Mouse (Mus musculus): ENCODE measurements around the gene Rdh11. TPM values are rescaled to one million over a fixed set of nuclear protein-coding genes. Genes with fewer than 3 reads are reported as not detected.
"Not testable (repeated sequence)": the region's sequence is repeated elsewhere in the genome, so short reads cannot be mapped to it uniquely, and the experiment has no call there.

Rdh11 gene
- polyA plus RNA-seq, 1 experiment from 2014 or later = 40.0 TPM

- Histone ChIP-seq H3K27ac (ENCODE audit: low read length) (peak overlapping the region; percentile 79), H3K4me3 (replicated peaks; ENCODE audit: low read length) (peak overlapping the region; percentile 74), H3K27me3 (replicated peaks; ENCODE audit: control insufficient read depth, insufficient read depth, low read length) (no peaks in the 10 kb centered on the region), H3K9me3 (ENCODE audit: control insufficient read depth, low read length) (no peaks in the 10 kb centered on the region), H3K4me1 (replicated peaks; ENCODE audit: control insufficient read depth, insufficient read depth, low read length) (peaks cover 13% of the 10 kb centered on the region), H3K9ac (replicated peaks; ENCODE audit: low read depth, low read length) (peak overlapping the region; percentile 73), H3K36me3 (ENCODE audit: control insufficient read depth, insufficient read depth) (peaks cover 12% of the 10 kb centered on the region; the same call in 1 of the 2 replicates), H3K4me2 (ENCODE audit: low read length) (peak overlapping the region; percentile 75)
- WGBS = under 1% methylated on average over 18 of the region's 18 CpGs
- peak; percentile 94 for ATAC-seq
Observed at GRCm38 (mm10) chr12:79190931-79191673, 991 bp downstream of the Rdh11 start.

DNA sequence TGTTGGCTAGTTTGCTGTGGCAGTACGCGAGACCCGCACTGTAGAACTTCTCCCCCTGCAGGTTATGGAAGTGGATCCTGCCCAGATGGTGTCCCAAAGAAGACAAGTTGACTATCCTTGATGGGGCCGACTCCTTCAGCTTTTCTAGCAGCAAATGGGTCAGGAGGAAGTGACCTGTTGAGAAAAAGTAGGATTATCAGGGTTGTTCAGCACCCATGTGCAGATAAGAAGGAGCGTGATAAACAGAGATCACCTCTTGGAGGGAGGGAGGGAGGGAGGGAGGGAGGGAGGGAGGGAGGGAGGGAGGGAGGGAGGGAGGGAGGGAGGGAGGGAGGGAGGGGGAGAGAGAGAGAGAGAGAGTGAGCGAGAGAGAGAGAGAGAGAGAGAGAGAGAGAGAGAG lies 6.9 kb downstream of the Rdh11 start:
- 86% methylated on average over 4 of the region's 6 CpGs for WGBS
- H3K4me2 ChIP-seq (ENCODE audit: low read length); H3K27me3 ChIP-seq (replicated peaks; ENCODE audit: control insufficient read depth, insufficient read depth, low read length); H3K9ac ChIP-seq (replicated peaks; ENCODE audit: low read depth, low read length); ATAC-seq; H3K9me3 ChIP-seq (ENCODE audit: control insufficient read depth, low read length); H3K27ac ChIP-seq (ENCODE audit: low read length); H3K4me1 ChIP-seq (replicated peaks; ENCODE audit: control insufficient read depth, insufficient read depth, low read length); H3K4me3 ChIP-seq (replicated peaks; ENCODE audit: low read length): not testable (repeated sequence)
- peaks cover 40% of the 10 kb centered on the region for H3K36me3 ChIP-seq (ENCODE audit: control insufficient read depth, insufficient read depth)

- Histone ChIP-seq H3K27me3 (replicated peaks; ENCODE audit: control insufficient read depth, insufficient read depth, low read length) (no peaks in the 10 kb centered on the region), H3K36me3 (ENCODE audit: control insufficient read depth, insufficient read depth) (peaks cover 3% of the 10 kb centered on the region), H3K9me3 (ENCODE audit: control insufficient read depth, low read length) (no peaks in the 10 kb centered on the region), H3K9ac (replicated peaks; ENCODE audit: low read depth, low read length) (no peak overlapping the region), H3K4me3 (replicated peaks; ENCODE audit: low read length) (no peak overlapping the region), H3K27ac (ENCODE audit: low read length) (no peak overlapping the region), H3K4me1 (replicated peaks; ENCODE audit: control insufficient read depth, insufficient read depth, low read length) (peaks cover 7% of the 10 kb centered on the region), H3K4me2 (ENCODE audit: low read length) (no peak overlapping the region)
- WGBS = 90% methylated on average over 5 of the region's 5 CpGs
- no peak for ATAC-seq
Observed at GRCm38 (mm10) chr12:79175998-79176397, 16.1 kb downstream of the Rdh11 start.

- WGBS = 90% methylated on average over 5 of the region's 5 CpGs
- no peak for ATAC-seq
- no peak overlapping the region for H3K4me2 ChIP-seq (ENCODE audit: low read length)
- H3K9me3 ChIP-seq (ENCODE audit: control insufficient read depth, low read length) = no peaks in the 10 kb centered on the region
- no peaks in the 10 kb centered on the region; the same call in 1 of the 2 replicates for H3K36me3 ChIP-seq (ENCODE audit: control insufficient read depth, insufficient read depth)
- H3K27ac ChIP-seq (ENCODE audit: low read length) = no peak overlapping the region
- H3K4me1 ChIP-seq (replicated peaks; ENCODE audit: control insufficient read depth, insufficient read depth, low read length) = peaks cover 7% of the 10 kb centered on the region
- no peak overlapping the region for H3K4me3 ChIP-seq (replicated peaks; ENCODE audit: low read length)
- no peaks in the 10 kb centered on the region for H3K27me3 ChIP-seq (replicated peaks; ENCODE audit: control insufficient read depth, insufficient read depth, low read length)
- H3K9ac ChIP-seq (replicated peaks; ENCODE audit: low read depth, low read length) = no peak overlapping the region
Observed at GRCm38 (mm10) chr12:79173721-79174120, 18.4 kb downstream of the Rdh11 start.

GRCm38 (mm10) chr12:79172019-79172941 lies 19.8 kb downstream of the Rdh11 start, which contains the start of gene Vti1b:
Gene Vti1b (minus strand): TSS chr12:79172667.
- H3K4me1 ChIP-seq (replicated peaks; ENCODE audit: control insufficient read depth, insufficient read depth, low read length) = peaks cover 7% of the 10 kb centered on the region
- H3K4me3 ChIP-seq (replicated peaks; ENCODE audit: low read length) = peak within 1 kb of the TSS; percentile 80
- H3K27me3 ChIP-seq (replicated peaks; ENCODE audit: control insufficient read depth, insufficient read depth, low read length) = no peaks in the 10 kb centered on the region
- no peaks in the 10 kb centered on the region; the same call in 1 of the 2 replicates for H3K36me3 ChIP-seq (ENCODE audit: control insufficient read depth, insufficient read depth)
- H3K9ac ChIP-seq (replicated peaks; ENCODE audit: low read depth, low read length) = peak within 1 kb of the TSS; percentile 83
- H3K4me2 ChIP-seq (ENCODE audit: low read length) = peak within 1 kb of the TSS; percentile 65
- H3K27ac ChIP-seq (ENCODE audit: low read length) = peak within 1 kb of the TSS; percentile 93
- WGBS = under 1% methylated on average over 72 of the region's 73 CpGs
- no peaks in the 10 kb centered on the region for H3K9me3 ChIP-seq (ENCODE audit: control insufficient read depth, low read length)
- ATAC-seq = peak; percentile 99

DNA sequence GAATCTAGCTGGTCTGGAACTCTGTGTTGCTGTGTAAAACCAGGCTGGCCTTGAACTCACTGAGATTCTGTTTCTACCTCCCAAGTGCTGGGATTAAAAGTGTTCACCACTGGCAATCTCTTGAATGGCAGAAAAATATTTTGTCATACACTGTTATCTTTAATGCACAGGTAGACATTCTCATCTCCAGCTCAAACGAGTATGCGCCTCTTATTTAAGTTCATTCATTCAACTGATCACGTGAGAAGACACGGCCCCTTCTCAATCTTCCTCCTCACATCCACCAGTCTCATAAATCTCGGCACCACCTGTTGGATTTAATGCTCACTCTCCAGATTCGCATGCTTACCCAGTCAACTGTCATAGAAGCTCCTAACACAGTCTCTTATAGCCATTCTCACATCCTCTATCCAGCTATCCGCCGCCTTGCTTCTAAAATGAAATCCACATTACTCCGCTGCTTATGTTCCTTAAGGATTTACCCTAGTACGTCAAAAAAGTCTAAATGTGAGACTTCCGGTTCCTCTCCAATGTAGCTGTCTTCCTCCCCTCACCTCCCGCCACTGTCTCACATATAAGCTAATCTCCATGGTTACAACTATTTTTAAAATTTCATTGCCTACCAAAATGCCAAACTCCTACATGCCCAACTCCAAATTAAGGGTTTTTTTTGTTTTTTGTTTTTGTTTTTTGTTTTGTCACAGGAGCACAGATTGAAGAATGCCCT lies 20.7 kb downstream of the Rdh11 start:
- H3K9ac ChIP-seq (replicated peaks; ENCODE audit: low read depth, low read length) = peak overlapping the region; percentile 83
- peaks cover 7% of the 10 kb centered on the region for H3K4me1 ChIP-seq (replicated peaks; ENCODE audit: control insufficient read depth, insufficient read depth, low read length)
- no peaks in the 10 kb centered on the region for H3K27me3 ChIP-seq (replicated peaks; ENCODE audit: control insufficient read depth, insufficient read depth, low read length)
- H3K4me2 ChIP-seq (ENCODE audit: low read length) = peak overlapping the region; percentile 65
- H3K27ac ChIP-seq (ENCODE audit: low read length) = no peak overlapping the region; the same call in 1 of the 2 replicates
- H3K36me3 ChIP-seq (ENCODE audit: control insufficient read depth, insufficient read depth) = no peaks in the 10 kb centered on the region; the same call in 1 of the 2 replicates
- 32% methylated on average over 12 of the region's 12 CpGs for WGBS
- no peaks in the 10 kb centered on the region for H3K9me3 ChIP-seq (ENCODE audit: control insufficient read depth, low read length)
- no peak for ATAC-seq
- H3K4me3 ChIP-seq (replicated peaks; ENCODE audit: low read length) = peak overlapping the region; percentile 80

- H3K27ac ChIP-seq (ENCODE audit: low read length) = no peak overlapping the region
- H3K36me3 ChIP-seq (ENCODE audit: control insufficient read depth, insufficient read depth) = no peaks in the 10 kb centered on the region
- H3K4me3 ChIP-seq (replicated peaks; ENCODE audit: low read length) = no peak overlapping the region
- H3K27me3 ChIP-seq (replicated peaks; ENCODE audit: control insufficient read depth, insufficient read depth, low read length) = no peaks in the 10 kb centered on the region
- H3K4me1 ChIP-seq (replicated peaks; ENCODE audit: control insufficient read depth, insufficient read depth, low read length) = peaks cover 7% of the 10 kb centered on the region
- 67% methylated on average over 3 of the region's 3 CpGs for WGBS
- H3K9me3 ChIP-seq (ENCODE audit: control insufficient read depth, low read length) = no peaks in the 10 kb centered on the region
- H3K4me2 ChIP-seq (ENCODE audit: low read length) = no peak overlapping the region
- H3K9ac ChIP-seq (replicated peaks; ENCODE audit: low read depth, low read length) = no peak overlapping the region
- ATAC-seq = no peak
Observed at GRCm38 (mm10) chr12:79170421-79170820, 21.7 kb downstream of the Rdh11 start.

GRCm38 (mm10) chr12:79169173-79169572 lies 22.9 kb downstream of the Rdh11 start:
- Histone ChIP-seq H3K4me1 (replicated peaks; ENCODE audit: control insufficient read depth, insufficient read depth, low read length) (peaks cover 7% of the 10 kb centered on the region), H3K27me3 (replicated peaks; ENCODE audit: control insufficient read depth, insufficient read depth, low read length) (no peaks in the 10 kb centered on the region), H3K9ac (replicated peaks; ENCODE audit: low read depth, low read length) (no peak overlapping the region), H3K4me2 (ENCODE audit: low read length) (no peak overlapping the region), H3K27ac (ENCODE audit: low read length) (no peak overlapping the region), H3K4me3 (replicated peaks; ENCODE audit: low read length) (no peak overlapping the region), H3K36me3 (ENCODE audit: control insufficient read depth, insufficient read depth) (peaks cover 5% of the 10 kb centered on the region), H3K9me3 (ENCODE audit: control insufficient read depth, low read length) (no peaks in the 10 kb centered on the region)
- no peak for ATAC-seq

- no peaks in the 10 kb centered on the region for H3K9me3 ChIP-seq (ENCODE audit: control insufficient read depth, low read length)
- no peak overlapping the region for H3K4me3 ChIP-seq (replicated peaks; ENCODE audit: low read length)
- no peak overlapping the region for H3K4me2 ChIP-seq (ENCODE audit: low read length)
- peaks cover 38% of the 10 kb centered on the region for H3K36me3 ChIP-seq (ENCODE audit: control insufficient read depth, insufficient read depth)
- no peak for ATAC-seq
- WGBS = 93% methylated on average over 3 of the region's 3 CpGs
- H3K27me3 ChIP-seq (replicated peaks; ENCODE audit: control insufficient read depth, insufficient read depth, low read length) = no peaks in the 10 kb centered on the region
- no peak overlapping the region for H3K9ac ChIP-seq (replicated peaks; ENCODE audit: low read depth, low read length)
- no peak overlapping the region for H3K27ac ChIP-seq (ENCODE audit: low read length)
- no peaks in the 10 kb centered on the region for H3K4me1 ChIP-seq (replicated peaks; ENCODE audit: control insufficient read depth, insufficient read depth, low read length)
Observed at GRCm38 (mm10) chr12:79162876-79163275, 29.2 kb downstream of the Rdh11 start.

Measured in forebrain, embryonic 16.5 days (tissue).